Mouse (Mus musculus): ENCODE measurements around the gene Calcrl. TPM values are rescaled to one million over a fixed set of nuclear protein-coding genes. Genes with fewer than 3 reads are reported as not detected.

Gene Calcrl
- polyA plus RNA-seq (2017; shearing (Covaris generic)): 27.4 TPM

DNA sequence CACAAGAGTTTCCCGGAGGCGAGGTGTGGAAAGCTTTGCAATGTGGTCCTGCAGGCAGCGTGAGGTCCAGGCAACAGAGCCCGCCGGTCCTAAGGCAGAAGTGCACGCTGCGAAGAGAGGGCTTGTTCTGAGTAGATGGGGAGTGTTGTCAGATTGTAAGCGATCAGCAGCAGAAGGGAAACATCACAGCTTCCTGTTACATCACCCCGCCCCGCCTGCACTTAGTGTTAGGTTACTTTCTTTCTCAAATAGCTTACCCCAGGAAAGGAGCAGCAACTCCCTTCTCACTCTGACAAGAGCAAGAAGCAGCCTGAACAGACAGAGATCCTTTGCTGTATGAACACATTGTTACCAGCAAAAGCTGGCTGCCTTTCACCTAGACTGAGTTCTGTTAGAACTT, at the start of gene Calcrl:
Gene Calcrl (minus strand): TSS at position 274 of the 400 bp plus-strand sequence.

Other genes starting within 250 kb of the Calcrl start
- gene Tfpi, start 51.4 kb upstream of the Calcrl start, polyA plus RNA-seq (2017; shearing (Covaris generic)): 3.7 TPM
- gene Ctnnd1, start 225.4 kb upstream of the Calcrl start, polyA plus RNA-seq (2017; shearing (Covaris generic)): 0.29 TPM
- gene Btbd18, start 233.7 kb upstream of the Calcrl start, polyA plus RNA-seq (2017; shearing (Covaris generic)): not detected
- gene Selenoh, start 245.4 kb upstream of the Calcrl start, polyA plus RNA-seq (2017; shearing (Covaris generic)): 49.8 TPM